Mouse (Mus musculus): Measurements from ENCODE around the gene Spata16.

Spata16 gene

GRCm38 (mm10) chr3:26972105-26972504, 334.7 kb downstream of the Spata16 start:
- no peak for DNase-seq (ENCODE audit: low spot score)

GRCm38 (mm10) chr3:26979603-26980002, 342.2 kb downstream of the Spata16 start:
- DNase-seq (ENCODE audit: low spot score), result no peak

- DNase-seq (ENCODE audit: low spot score), result no peak
Observed at GRCm38 (mm10) chr3:26980371-26980770, 343.0 kb downstream of the Spata16 start.

- DNase-seq (ENCODE audit: low spot score), result no peak
Observed at GRCm38 (mm10) chr3:26981979-26982623, 344.7 kb downstream of the Spata16 start.

GRCm38 (mm10) chr3:26983749-26984148, 346.3 kb downstream of the Spata16 start:
- DNase-seq (ENCODE audit: low spot score), result no peak

- DNase-seq (ENCODE audit: low spot score), result no peak
Observed at GRCm38 (mm10) chr3:27006844-27007243, 369.4 kb downstream of the Spata16 start.

- no peak for DNase-seq (ENCODE audit: low spot score)
Observed at GRCm38 (mm10) chr3:27027957-27028356, 390.5 kb downstream of the Spata16 start.

GRCm38 (mm10) chr3:27028526-27028925, 391.1 kb downstream of the Spata16 start:
- DNase-seq (ENCODE audit: low spot score), result no peak

- no peak for DNase-seq (ENCODE audit: low spot score)
Observed at GRCm38 (mm10) chr3:27030067-27030857, 392.8 kb downstream of the Spata16 start.

Data from urinary bladder, postnatal 10 days (tissue).